Mouse (Mus musculus) common myeloid progenitor, adult 5-6 weeks (primary cell): ENCODE measurements at regions not wholly inside any gene's neighbourhood (a gene's known extent, or its start where the extent isn't known, plus 50 kb on each side); places are given as distances from the start of the nearest gene placed in this dataset.
"Not testable (repeated sequence)": the region's sequence is repeated elsewhere in the genome, so short reads cannot be mapped to it uniquely, and the experiment has no call there.

ENCODE experiments used
- ATAC-seq: replicated peaks from 2 replicates; pipeline ENCODE4 v1.8.0; 2016; ENCODE audit warnings: low read depth, mild to moderate bottlenecking, moderate TSS enrichment, inconsistent platforms; ENCODE audit not compliant: poor library complexity, severe bottlenecking

DNA sequence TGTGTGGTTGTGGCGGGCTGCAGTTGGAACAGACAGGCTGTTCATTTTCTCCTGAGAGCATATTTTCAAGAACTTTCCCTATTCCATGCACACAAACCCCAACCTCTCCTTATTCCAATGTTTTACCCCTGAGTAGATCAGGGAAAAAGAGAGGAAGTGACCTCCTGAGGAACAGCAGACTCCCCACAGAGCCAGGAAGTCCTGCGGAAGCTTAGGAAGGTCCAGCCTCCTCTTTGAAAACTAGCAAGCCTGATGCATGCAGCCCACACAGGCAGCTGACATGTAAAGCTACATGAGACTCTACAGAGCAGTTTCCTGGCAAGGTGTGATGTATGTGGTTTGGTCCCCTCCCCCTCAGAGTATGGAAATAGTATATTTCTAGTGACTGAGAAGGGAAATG lies 160.9 kb upstream of the Col8a1 start:
- ATAC-seq: no peak

DNA sequence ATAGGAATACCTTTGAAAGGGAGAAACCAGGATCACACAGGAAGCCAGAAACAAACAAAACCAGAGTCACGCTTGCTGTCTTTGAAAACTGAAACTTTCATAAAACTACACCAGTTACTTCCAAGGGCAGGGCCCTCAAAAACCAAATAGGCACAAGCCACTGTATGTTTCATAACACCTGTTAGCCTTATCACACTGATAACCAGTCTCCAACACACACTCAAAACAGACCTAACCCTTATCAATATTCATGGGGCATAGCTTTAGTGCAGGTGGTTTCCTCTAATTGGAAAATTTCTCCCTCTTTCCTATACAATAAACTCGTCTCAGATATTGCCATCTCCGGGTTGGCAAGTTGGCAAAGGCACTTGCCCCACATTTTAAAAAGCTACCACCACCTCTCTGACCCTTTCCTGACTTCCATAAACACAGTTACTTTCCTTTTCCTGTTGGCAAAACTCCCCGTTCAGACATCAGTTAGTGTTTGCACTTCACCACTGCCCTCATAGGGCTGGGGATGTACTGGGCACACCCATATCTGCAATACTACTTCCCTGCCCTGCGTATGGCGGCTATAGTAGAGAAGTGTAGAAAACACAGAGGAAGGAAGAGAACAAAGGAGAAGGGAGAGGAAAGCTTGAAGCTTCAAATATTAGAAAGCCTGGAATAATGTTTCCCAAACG lies 169.1 kb upstream of the Col8a1 start:
- ATAC-seq: no peak

- no peak for ATAC-seq
These were observed 169.6 kb upstream of the Col8a1 start for GRCm38 (mm10) chr16:57924130-57924495.

GRCm38 (mm10) chr16:57927816-57928215 lies 173.3 kb upstream of the Col8a1 start:
- no peak for ATAC-seq

DNA sequence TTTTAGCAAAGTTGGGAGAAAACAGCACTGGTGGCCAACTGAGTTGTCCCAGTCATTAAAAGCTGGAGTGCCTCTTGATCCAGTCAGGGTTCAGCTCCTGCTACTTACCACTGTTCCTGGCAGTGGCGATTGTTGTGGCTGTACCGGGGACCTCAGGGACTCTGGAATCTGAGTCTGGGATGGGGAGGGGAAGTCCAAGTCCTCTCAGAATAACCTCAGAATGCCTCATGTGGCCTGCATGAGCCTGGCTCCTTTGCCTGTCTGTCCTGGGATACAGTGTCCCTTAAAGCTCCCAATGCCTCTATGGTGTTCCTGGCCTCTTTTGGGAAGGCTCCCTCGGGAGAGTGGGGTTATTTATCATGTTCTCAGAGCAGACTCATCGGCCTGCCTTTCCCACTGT lies 173.8 kb upstream of the Col8a1 start:
- no peak for ATAC-seq

DNA sequence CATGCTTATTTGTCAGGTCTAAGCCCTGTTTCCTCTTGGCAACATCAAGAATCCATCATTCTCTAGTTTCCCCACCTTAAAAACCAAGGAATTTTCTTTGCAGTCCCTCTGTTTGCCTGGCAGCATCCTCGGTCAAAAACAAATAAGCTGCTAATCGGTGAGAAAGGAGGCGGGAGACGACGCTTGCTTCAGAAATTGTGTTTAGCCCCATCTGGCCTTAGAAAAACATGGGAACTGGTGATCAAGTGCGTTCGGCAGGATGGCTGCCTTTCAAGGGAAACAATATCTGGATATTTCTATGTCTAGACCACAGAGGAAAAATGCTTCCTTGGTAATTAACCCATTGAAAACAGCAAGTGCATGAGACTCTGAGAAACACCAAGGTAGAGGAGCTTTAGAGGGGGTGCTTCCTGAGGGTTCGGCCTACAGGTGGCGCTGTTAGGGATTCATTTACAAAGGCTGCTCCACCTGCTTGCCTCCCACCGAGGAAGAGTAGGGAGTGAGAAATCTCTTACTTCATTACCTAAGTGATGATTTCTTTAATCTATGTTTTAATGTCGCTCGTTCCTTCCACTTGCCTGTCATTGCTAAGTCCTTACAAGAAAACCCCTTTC lies 174.7 kb upstream of the Col8a1 start:
- no peak for ATAC-seq

GRCm38 (mm10) chr16:57945404-57945803 lies 190.9 kb upstream of the Col8a1 start:
- no peak for ATAC-seq

- no peak for ATAC-seq
These were observed 192.8 kb upstream of the Col8a1 start for GRCm38 (mm10) chr16:57947309-57947708.

DNA sequence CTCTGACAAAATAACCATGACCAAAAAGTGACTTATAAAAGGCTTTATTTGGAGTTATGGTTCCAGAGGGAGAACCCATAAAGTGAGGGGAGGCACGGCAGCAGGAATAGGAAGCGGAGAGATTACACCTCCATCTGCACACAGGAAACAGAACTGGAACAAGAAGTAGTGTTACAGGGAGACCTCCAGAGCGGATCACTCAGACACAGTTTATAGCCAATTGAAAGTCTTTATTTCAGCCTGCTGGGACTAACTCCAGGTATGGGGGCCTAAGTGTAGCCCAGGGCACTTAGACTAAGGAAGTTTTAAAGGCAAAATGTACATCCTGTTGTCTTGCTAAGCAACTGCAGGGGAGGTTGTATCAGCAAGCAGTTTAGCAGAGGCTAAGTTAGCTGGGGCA lies 195.1 kb upstream of the Col8a1 start:
- no peak for ATAC-seq

DNA sequence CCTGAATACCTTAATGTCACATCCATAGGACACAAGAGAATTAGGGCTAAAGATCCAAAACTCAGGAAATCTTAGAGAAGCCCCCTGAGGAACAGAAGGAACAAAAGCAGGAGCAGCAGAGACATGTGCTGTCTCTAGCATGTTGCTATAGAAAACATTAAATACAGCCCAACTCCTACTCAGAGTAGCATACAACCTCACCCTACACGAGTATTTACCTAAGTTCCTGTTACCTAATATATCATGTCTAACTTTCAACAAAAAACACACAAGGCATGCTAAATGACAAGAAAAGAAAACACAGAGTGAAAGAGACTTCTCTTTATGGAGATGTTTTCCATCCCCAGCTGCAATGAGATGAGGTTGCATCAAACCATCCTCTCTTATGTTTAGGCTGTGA lies 216.4 kb upstream of the Col8a1 start:
- no peak for ATAC-seq

- ATAC-seq: no peak
These were observed 229.6 kb upstream of the Col8a1 start for GRCm38 (mm10) chr16:57984111-57984510.

GRCm38 (mm10) chr16:58005740-58006139 lies 251.2 kb upstream of the Col8a1 start:
- no peak for ATAC-seq

DNA sequence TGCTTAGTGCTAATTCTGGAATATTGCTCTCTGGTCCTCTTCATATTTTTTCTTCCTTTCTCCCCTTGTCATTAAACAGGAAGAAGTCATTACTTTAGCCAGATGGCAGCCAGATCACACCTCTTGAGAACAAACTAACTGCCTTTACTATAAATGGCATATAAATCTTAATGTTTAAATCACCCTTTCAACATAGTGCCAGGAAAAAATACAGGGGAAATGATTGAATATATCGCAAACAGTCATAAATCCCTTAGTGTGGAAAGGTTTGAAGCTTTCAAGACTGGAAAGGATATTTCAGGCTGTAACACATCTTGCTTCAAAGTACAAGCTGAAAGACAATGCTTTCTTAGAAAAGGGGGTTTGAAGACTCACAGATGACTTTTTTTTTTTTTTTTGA lies 259.0 kb upstream of the Col8a1 start:
- ATAC-seq: no peak

DNA sequence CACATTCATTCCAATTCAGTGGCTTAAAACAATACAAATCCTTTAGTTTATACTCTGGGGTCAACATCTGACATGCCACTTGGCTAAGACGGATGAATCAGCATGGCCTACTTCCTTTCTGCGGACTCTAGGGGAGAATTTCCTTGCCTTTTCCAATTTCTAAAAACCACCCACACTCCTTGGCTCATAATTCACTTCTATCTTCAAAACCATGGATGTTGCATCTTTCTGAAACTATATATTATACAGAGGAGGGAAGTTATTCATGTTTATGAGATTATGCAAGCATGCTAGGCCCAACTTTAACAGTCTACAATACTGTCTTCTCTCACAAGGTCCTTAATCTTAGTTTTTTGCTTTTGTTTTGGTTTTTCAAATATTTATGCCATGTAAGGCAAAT lies 273.0 kb upstream of the Col8a1 start:
- ATAC-seq: no peak

- not testable (repeated sequence) for ATAC-seq
These were observed 274.0 kb upstream of the Col8a1 start for GRCm38 (mm10) chr16:58028541-58028940.

GRCm38 (mm10) chr16:58029674-58030073 lies 275.1 kb upstream of the Col8a1 start:
- ATAC-seq: no peak

DNA sequence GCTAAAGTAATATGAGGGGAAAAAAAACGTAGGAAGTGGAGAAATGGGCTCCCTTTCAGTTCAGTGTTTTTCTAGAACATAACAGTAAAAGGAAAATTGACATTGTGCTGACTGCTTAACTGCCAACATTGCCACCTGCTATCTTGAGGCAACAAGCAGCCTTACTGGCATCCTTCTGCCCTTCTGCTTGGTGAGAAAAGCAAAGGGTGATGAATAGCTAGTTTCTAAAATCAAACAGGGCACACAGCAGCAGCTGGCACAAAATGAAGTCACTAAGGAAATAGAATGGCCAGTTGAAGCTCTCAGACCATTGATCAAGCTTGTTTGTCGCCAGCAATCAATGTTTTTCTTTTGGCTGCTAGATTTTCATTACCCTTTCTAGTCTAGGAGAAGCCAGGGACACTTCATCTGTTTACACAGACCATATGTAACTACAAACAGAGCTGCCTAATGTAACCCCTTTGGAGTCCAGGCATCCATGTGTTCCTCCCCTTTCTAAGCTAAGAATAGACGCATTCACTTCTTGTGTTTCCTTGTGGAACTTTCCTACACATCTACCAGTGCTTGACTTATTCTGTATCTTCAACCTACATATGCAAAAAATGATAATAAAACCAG lies 314.2 kb upstream of the Col8a1 start:
- no peak for ATAC-seq

DNA sequence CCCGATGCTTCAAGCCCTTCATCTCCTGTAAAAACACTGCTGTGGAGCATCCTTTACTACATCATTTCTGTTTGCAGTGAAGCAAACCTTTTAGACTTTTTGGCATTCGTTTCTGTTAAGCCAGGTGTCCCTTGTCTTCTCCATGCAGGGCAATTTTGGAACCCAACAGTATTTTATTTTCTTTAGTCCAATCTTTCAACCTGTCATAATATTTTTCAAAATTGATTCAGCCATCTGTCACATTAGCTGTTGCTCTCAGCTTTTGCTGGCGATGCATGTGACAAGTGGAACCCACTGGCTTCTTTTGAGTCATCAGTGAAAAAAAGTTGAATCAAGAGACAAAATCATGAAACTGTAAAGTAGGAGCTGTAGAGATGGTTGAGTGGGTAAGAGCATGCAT lies 317.9 kb upstream of the Col8a1 start:
- ATAC-seq: no peak

GRCm38 (mm10) chr16:58100351-58100750 lies 307.9 kb upstream of the Dcbld2 start:
- ATAC-seq: no peak

DNA sequence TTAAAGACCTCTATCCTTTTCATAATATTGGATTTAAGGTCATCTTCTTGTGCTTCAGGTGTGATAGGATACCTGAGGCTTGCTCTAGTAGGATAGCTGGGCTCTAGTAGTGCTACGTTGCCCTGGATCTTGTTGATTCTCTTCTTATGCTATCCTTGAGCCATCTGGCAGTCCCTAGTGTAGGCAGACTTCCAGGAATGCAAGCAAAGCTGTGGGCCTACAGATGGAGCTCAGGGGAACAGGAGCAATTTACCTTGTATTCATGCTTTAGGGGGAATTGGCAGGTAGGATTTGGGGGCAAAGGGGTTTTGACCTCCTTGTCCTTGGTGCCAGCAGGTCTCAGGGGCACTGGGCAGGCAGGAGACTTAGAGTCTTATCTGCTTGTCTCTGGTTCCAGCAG lies 297.8 kb upstream of the Dcbld2 start:
- ATAC-seq: no peak

DNA sequence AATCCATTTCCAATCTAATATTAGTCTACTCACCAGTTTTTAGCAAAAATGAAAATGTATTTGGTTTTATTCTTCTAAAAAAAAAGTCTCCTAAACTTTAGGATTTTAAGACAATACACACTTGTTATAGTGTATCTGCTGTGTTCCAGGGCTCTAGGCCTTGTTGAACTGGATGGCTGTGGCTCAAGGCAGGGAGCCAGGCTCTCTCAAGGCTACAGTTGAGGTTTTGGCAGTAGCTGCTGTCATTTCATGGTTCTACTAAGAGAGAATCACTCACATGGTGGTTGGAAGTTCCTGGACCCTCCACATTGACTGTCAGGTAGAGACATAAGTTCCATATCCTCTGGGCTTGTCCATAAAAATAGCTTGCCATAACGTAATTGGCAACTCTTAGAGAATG lies 282.2 kb upstream of the Dcbld2 start:
- ATAC-seq: no peak
